Mouse (Mus musculus): ENCODE data around the gene Gm49361. TPM values are rescaled to one million over a fixed set of nuclear protein-coding genes. Genes with fewer than 3 reads are reported as not detected.

Gene Gm49361
- polyA plus RNA-seq, 1 experiment = not detected

DNA sequence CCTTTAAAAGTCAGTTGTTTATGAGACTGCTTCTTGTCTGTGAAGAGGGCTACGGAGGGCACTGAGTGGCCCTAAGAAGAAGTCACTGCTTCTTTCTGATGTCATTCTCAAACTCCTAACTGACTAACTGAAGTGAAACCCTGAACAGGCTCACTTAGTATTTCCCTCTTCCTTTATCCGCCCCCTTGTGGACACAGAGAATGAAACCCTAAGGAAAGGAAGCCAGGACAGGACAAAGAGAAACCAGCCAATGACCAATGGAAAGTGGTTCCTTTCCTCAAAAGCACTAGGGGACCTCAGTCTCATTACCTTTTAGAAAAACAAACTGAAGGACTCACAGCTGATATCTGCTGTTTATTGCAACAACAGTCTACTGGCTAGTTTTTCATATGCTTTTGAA is 126.4 kb downstream of the Gm49361 start:
- TF ChIP-seq POLR2A (IDR thresholded peaks at IDR 0.05; ENCODE audit: extremely low read depth, insufficient read depth, low read length) (no peak), CTCF (IDR thresholded peaks at IDR 0.05; ENCODE audit: extremely low read depth, insufficient read depth, low read length) (peak; percentile 47; the same call in 1 of the 2 replicates)
- H3K4me1 ChIP-seq (ENCODE audit: control insufficient read depth, insufficient read depth, low read length) = peaks cover 1% of the 10 kb centered on the region; the same call in 1 of the 2 replicates
- no peak overlapping the region for H3K4me3 ChIP-seq (ENCODE audit: insufficient read depth, low read length)

GRCm38 (mm10) chr14:57617675-57618074 is 128.2 kb downstream of the Gm49361 start:
- TF ChIP-seq CTCF (IDR thresholded peaks at IDR 0.05; ENCODE audit: extremely low read depth, insufficient read depth, low read length) (no peak), POLR2A (IDR thresholded peaks at IDR 0.05; ENCODE audit: extremely low read depth, insufficient read depth, low read length) (no peak)
- H3K27ac ChIP-seq (ENCODE audit: insufficient read depth, low read length) = no peak overlapping the region
- peaks cover 1% of the 10 kb centered on the region; the same call in 1 of the 2 replicates for H3K4me1 ChIP-seq (ENCODE audit: control insufficient read depth, insufficient read depth, low read length)
- no peak overlapping the region for H3K4me3 ChIP-seq (ENCODE audit: insufficient read depth, low read length)

More for the DNA sequence above, 126.4 kb downstream of the Gm49361 start:
- H3K27ac ChIP-seq (ENCODE audit: insufficient read depth, low read length) = no peak overlapping the region; the same call in 1 of the 2 replicates

- no peak overlapping the region for H3K27ac ChIP-seq (ENCODE audit: insufficient read depth, low read length)
- peaks cover 1% of the 10 kb centered on the region; the same call in 1 of the 2 replicates for H3K4me1 ChIP-seq (ENCODE audit: control insufficient read depth, insufficient read depth, low read length)
- H3K4me3 ChIP-seq (ENCODE audit: insufficient read depth, low read length) = no peak overlapping the region
- no peak for TF ChIP-seq CTCF (IDR thresholded peaks at IDR 0.05; ENCODE audit: extremely low read depth, insufficient read depth, low read length)
- no peak for TF ChIP-seq POLR2A (IDR thresholded peaks at IDR 0.05; ENCODE audit: extremely low read depth, insufficient read depth, low read length)
Measured at GRCm38 (mm10) chr14:57616339-57616965, 129.5 kb downstream of the Gm49361 start.

DNA sequence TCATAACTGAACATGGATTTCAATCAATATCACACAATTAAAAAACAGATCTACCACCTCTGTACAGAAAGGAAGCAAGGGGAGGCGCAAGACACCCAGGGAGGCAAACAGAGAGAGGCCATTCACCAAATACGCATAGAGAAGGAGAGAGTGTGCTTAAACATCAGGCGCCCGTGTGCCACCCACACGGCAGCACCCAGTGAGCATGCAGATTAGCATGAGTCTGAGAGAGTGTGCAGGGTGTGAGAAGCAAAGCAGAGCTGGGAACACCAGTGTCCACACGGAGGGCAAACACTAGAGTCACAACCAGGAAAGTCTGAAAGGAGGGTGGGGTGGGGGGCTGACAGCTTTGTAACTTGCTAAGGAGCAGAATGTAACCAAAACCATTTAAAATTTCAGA is 130.1 kb downstream of the Gm49361 start:
- H3K4me3 ChIP-seq (ENCODE audit: insufficient read depth, low read length) = no peak overlapping the region
- peaks cover 1% of the 10 kb centered on the region; the same call in 1 of the 2 replicates for H3K4me1 ChIP-seq (ENCODE audit: control insufficient read depth, insufficient read depth, low read length)
- H3K27ac ChIP-seq (ENCODE audit: insufficient read depth, low read length) = no peak overlapping the region
- no peak for TF ChIP-seq CTCF (IDR thresholded peaks at IDR 0.05; ENCODE audit: extremely low read depth, insufficient read depth, low read length)
- TF ChIP-seq POLR2A (IDR thresholded peaks at IDR 0.05; ENCODE audit: extremely low read depth, insufficient read depth, low read length) = no peak

DNA sequence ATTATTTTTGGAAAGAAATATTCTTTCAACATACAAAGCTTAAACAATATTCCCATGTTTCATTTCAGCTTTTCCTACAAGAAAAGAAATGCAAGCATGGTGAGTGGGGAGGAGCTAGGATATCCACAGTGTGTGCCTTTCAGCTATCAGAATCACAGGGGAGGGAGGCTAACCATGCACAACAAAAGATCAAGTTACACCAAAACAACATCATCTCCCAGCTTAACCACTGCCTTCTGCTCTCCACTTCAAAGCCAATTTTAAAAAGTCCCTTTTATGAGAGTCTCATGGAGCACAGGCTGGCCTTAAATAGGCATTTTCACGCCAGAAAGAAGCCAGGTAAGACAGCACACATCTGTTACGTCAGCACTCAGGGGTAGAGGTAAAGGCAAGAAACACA is 134.9 kb downstream of the Gm49361 start:
- peaks cover 1% of the 10 kb centered on the region for H3K4me1 ChIP-seq (ENCODE audit: control insufficient read depth, insufficient read depth, low read length)
- TF ChIP-seq CTCF (IDR thresholded peaks at IDR 0.05; ENCODE audit: extremely low read depth, insufficient read depth, low read length) (no peak), POLR2A (IDR thresholded peaks at IDR 0.05; ENCODE audit: extremely low read depth, insufficient read depth, low read length) (no peak)
- no peak overlapping the region for H3K4me3 ChIP-seq (ENCODE audit: insufficient read depth, low read length)
- H3K27ac ChIP-seq (ENCODE audit: insufficient read depth, low read length) = 0 out of 2 replicates have a peak overlapping the region, but pooled peaks have one; percentile 50

- TF ChIP-seq POLR2A (IDR thresholded peaks at IDR 0.05; ENCODE audit: extremely low read depth, insufficient read depth, low read length) (no peak), CTCF (IDR thresholded peaks at IDR 0.05; ENCODE audit: extremely low read depth, insufficient read depth, low read length) (no peak)
- H3K4me3 ChIP-seq (ENCODE audit: insufficient read depth, low read length) = no peak overlapping the region
- H3K27ac ChIP-seq (ENCODE audit: insufficient read depth, low read length) = no peak overlapping the region
- H3K4me1 ChIP-seq (ENCODE audit: control insufficient read depth, insufficient read depth, low read length) = no peaks in the 10 kb centered on the region; the same call in none of the 2 replicates
Measured at GRCm38 (mm10) chr14:57609816-57610329, 136.0 kb downstream of the Gm49361 start.

DNA sequence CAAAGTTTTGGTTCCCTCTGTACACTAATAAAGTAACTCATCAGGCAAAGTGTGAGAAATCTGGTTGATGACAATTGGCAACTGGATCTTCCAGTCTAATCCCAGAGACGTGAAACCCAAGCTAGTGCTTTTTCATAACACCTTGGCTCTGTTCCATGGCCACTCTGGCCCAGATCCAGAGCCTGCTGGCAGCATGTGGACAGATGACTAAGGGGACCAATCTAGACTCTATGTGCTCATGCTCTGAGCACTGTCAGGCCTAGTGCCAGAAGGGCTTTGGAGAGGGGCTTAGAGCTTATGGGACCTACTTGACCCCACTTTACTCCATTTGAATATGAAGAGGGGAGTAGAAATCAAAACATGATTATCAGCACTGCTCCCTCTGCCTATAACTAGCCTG is 138.4 kb downstream of the Gm49361 start:
- TF ChIP-seq CTCF (IDR thresholded peaks at IDR 0.05; ENCODE audit: extremely low read depth, insufficient read depth, low read length) = no peak
- no peak for TF ChIP-seq POLR2A (IDR thresholded peaks at IDR 0.05; ENCODE audit: extremely low read depth, insufficient read depth, low read length)
- Histone ChIP-seq H3K4me1 (ENCODE audit: control insufficient read depth, insufficient read depth, low read length) (no peaks in the 10 kb centered on the region; the same call in none of the 2 replicates), H3K27ac (ENCODE audit: insufficient read depth, low read length) (no peak overlapping the region), H3K4me3 (ENCODE audit: insufficient read depth, low read length) (no peak overlapping the region)

GRCm38 (mm10) chr14:57606663-57607365 is 139.1 kb downstream of the Gm49361 start:
- Histone ChIP-seq H3K4me3 (ENCODE audit: insufficient read depth, low read length) (no peak overlapping the region), H3K4me1 (ENCODE audit: control insufficient read depth, insufficient read depth, low read length) (no peaks in the 10 kb centered on the region; the same call in none of the 2 replicates), H3K27ac (ENCODE audit: insufficient read depth, low read length) (no peak overlapping the region)
- TF ChIP-seq POLR2A (IDR thresholded peaks at IDR 0.05; ENCODE audit: extremely low read depth, insufficient read depth, low read length) (no peak), CTCF (IDR thresholded peaks at IDR 0.05; ENCODE audit: extremely low read depth, insufficient read depth, low read length) (no peak)

- TF ChIP-seq POLR2A (IDR thresholded peaks at IDR 0.05; ENCODE audit: extremely low read depth, insufficient read depth, low read length) = no peak
- TF ChIP-seq CTCF (IDR thresholded peaks at IDR 0.05; ENCODE audit: extremely low read depth, insufficient read depth, low read length) = no peak
- Histone ChIP-seq H3K4me1 (ENCODE audit: control insufficient read depth, insufficient read depth, low read length) (no peaks in the 10 kb centered on the region), H3K27ac (ENCODE audit: insufficient read depth, low read length) (no peak overlapping the region), H3K4me3 (ENCODE audit: insufficient read depth, low read length) (no peak overlapping the region)
Measured at GRCm38 (mm10) chr14:57593279-57593678, 152.6 kb downstream of the Gm49361 start.

Other genes with a start within 250 kb of the Gm49361 start
- 23.9 and 24.8 TPM in 2 replicates for gene Il17d, start 221.3 kb downstream of the Gm49361 start, polyA plus RNA-seq (2012; rRNA removed)
- gene Eef1akmt1, start 174.5 kb downstream of the Gm49361 start, polyA plus RNA-seq (2012; rRNA removed) = 49.3 and 53.2 TPM in 2 replicates
- gene Xpo4, start 80.7 kb downstream of the Gm49361 start, polyA plus RNA-seq (2012; rRNA removed) = 6.7 and 7.1 TPM in 2 replicates
- 14.4 and 16.7 TPM in 2 replicates for gene Lats2, start 12.3 kb upstream of the Gm49361 start, polyA plus RNA-seq (2012; rRNA removed)
- gene Sap18, start 52.1 kb upstream of the Gm49361 start, polyA plus RNA-seq (2012; rRNA removed) = 25.6 and 37.8 TPM in 2 replicates
- 0.62 and 0.67 TPM in 2 replicates for gene Ska3, start 80.1 kb upstream of the Gm49361 start, polyA plus RNA-seq (2012; rRNA removed)
- gene Mrpl57, start 80.1 kb upstream of the Gm49361 start, polyA plus RNA-seq (2012; rRNA removed) = 61.4 and 65.6 TPM in 2 replicates
- gene Zdhhc20, start 144.2 kb upstream of the Gm49361 start, polyA plus RNA-seq (2012; rRNA removed) = 28.2 and 28.7 TPM in 2 replicates